Mouse (Mus musculus) heart, adult 2 months (tissue): Measurements from ENCODE around the gene Gnai1. TPM values are rescaled to one million over a fixed set of nuclear protein-coding genes. Genes with fewer than 3 reads are reported as not detected.

Experiments
- DNase-seq, 2 experiments: peaks; one replicate each; pipeline ENCODE4 v3.0.0; 2021
- H3K27ac ChIP-seq: fragments of 200-600 bp; 2 replicates; pipeline ENCODE4 v1.8.1; 2022
- H3K27me3 ChIP-seq: fragments of 200-500 bp; 2 replicates; pipeline ENCODE4 v1.6.1; 2012; ENCODE audit warnings: mild to moderate bottlenecking, low read length, inconsistent platforms, mixed read lengths; ENCODE audit not compliant: control insufficient read depth, insufficient read depth
- H3K36me3 ChIP-seq: fragments of 200-500 bp; 2 replicates; pipeline ENCODE4 v1.6.1; 2012; ENCODE audit warnings: low read length, inconsistent platforms; ENCODE audit not compliant: control insufficient read depth, insufficient read depth
- H3K4me1 ChIP-seq: fragments of 200-500 bp; 2 replicates; pipeline ENCODE4 v1.6.1; 2011; ENCODE audit warnings: low read length; ENCODE audit not compliant: control insufficient read depth, insufficient read depth
- H3K4me3 ChIP-seq: fragments of 200-600 bp; 2 replicates; pipeline ENCODE4 v1.8.1; 2022
- H3K79me2 ChIP-seq: fragments of 200-500 bp; replicated peaks from 2 replicates; pipeline ENCODE4 v1.6.1; 2012; ENCODE audit warnings: mild to moderate bottlenecking, inconsistent platforms, low read length, moderate library complexity, mixed read lengths; ENCODE audit not compliant: control insufficient read depth, insufficient read depth
- H3K9ac ChIP-seq: fragments of 200-500 bp; 2 replicates; pipeline ENCODE4 v1.6.1; 2012; ENCODE audit warnings: low read depth, mild to moderate bottlenecking, control low read depth, inconsistent platforms, low read length, mixed read lengths
- CTCF ChIP-seq: fragments of 200-600 bp; IDR thresholded peaks from 2 replicates; pipeline ENCODE4 v1.8.1; 2022; ENCODE audit warnings: antibody characterized with exemption, mild to moderate bottlenecking, moderate library complexity
- EP300 ChIP-seq: fragments of 200-500 bp; IDR thresholded peaks from 2 replicates; pipeline ENCODE4 v1.6.1; 2011; ENCODE audit warnings: low read depth, low read length, control low read depth; ENCODE audit not compliant: insufficient read depth
- POLR2A ChIP-seq: fragments of 200-500 bp; IDR thresholded peaks from 2 replicates; pipeline ENCODE4 v1.6.1; 2011; ENCODE audit warnings: mild to moderate bottlenecking, low read depth, low read length, control low read depth; ENCODE audit not compliant: insufficient read depth
- WGBS: fragments of 180-500 bp; shearing (Covaris S2); methylation state at CpG from one replicate; pipeline ENCODE4 v1.1.7; 2018; 5-methylcytosine and 5-hydroxymethylcytosine counted together
- intact Hi-C: fragments of 180-260 bp; cut with DNase I; formaldehyde crosslinking; loops from one replicate; pipeline ENCODE4 v1.15.1; 2025
- polyA plus RNA-seq: library from polyadenylated mRNA; depleted of rRNA; stranded (reverse); fragments of >200 nt; gene quantifications from 2 replicates; pipeline ENCODE4 v1.2.3, GENCODE M21; 2012
- total RNA-seq, 2 experiments: library from RNA; stranded (reverse); gene quantifications; 2 replicates each; pipeline ENCODE4 v1.2.3; 2021

Gnai1 gene
- total and polyA plus RNA-seq, 3 experiments = 2.6 to 6.4 (median 6.2) TPM

- Histone ChIP-seq H3K4me1 (no peaks in the 10 kb centered on the region; the same call in 1 of the 2 replicates), H3K4me3 (no peak overlapping the region), H3K27me3 (no peaks in the 10 kb centered on the region), H3K36me3 (no peaks in the 10 kb centered on the region), H3K27ac (no peak overlapping the region), H3K9ac (no peak overlapping the region), H3K79me2 (no peaks in the 10 kb centered on the region)
- no peak for TF ChIP-seq POLR2A
- TF ChIP-seq EP300 = no peak
- no peak for TF ChIP-seq CTCF
- 2% methylated on average over 1 of the region's 1 CpGs for WGBS
- DNase-seq = no peak
- intact Hi-C loops = no loop called here
Observed at GRCm38 (mm10) chr5:18307229-18307804, 52.8 kb downstream of the Gnai1 start.

GRCm38 (mm10) chr5:18296584-18296983 is 63.6 kb downstream of the Gnai1 start:
- H3K36me3 ChIP-seq = no peaks in the 10 kb centered on the region
- H3K27me3 ChIP-seq = no peaks in the 10 kb centered on the region
- whole genome bisulfite sequencing = 80% methylated on average over 2 of the region's 2 CpGs
- intact Hi-C loops = no loop called here
- H3K79me2 ChIP-seq = no peaks in the 10 kb centered on the region
- no peak overlapping the region for H3K9ac ChIP-seq
- H3K4me3 ChIP-seq = no peak overlapping the region
- no peak for DNase-seq
- H3K27ac ChIP-seq = no peak overlapping the region
- TF ChIP-seq POLR2A (no peak), EP300 (no peak), CTCF (no peak)
- no peaks in the 10 kb centered on the region; the same call in 1 of the 2 replicates for H3K4me1 ChIP-seq

GRCm38 (mm10) chr5:18292744-18293143 is 67.4 kb downstream of the Gnai1 start:
- H3K9ac ChIP-seq = no peak overlapping the region
- H3K36me3 ChIP-seq = no peaks in the 10 kb centered on the region
- 55% methylated on average over 5 of the region's 5 CpGs for WGBS
- H3K27ac ChIP-seq = no peak overlapping the region
- no peaks in the 10 kb centered on the region for H3K27me3 ChIP-seq
- H3K79me2 ChIP-seq = no peaks in the 10 kb centered on the region
- H3K4me3 ChIP-seq = no peak overlapping the region
- TF ChIP-seq POLR2A = no peak
- no peak for TF ChIP-seq EP300
- TF ChIP-seq CTCF = no peak
- intact Hi-C loops = loop anchor here (1.0 kb wide), 1 partner anchor 21 kb away; no protein-coding TSS in a partner anchor
- no peak for DNase-seq
- H3K4me1 ChIP-seq = no peaks in the 10 kb centered on the region; the same call in 1 of the 2 replicates

- no peaks in the 10 kb centered on the region for H3K79me2 ChIP-seq
Observed at GRCm38 (mm10) chr5:18289530-18289929, 70.6 kb downstream of the Gnai1 start.

GRCm38 (mm10) chr5:18288694-18289093 is 71.5 kb downstream of the Gnai1 start:
- Histone ChIP-seq H3K27ac (no peak overlapping the region), H3K4me3 (no peak overlapping the region), H3K79me2 (no peaks in the 10 kb centered on the region), H3K4me1 (no peaks in the 10 kb centered on the region; the same call in 1 of the 2 replicates), H3K36me3 (no peaks in the 10 kb centered on the region), H3K9ac (no peak overlapping the region), H3K27me3 (no peaks in the 10 kb centered on the region)
- no peak for DNase-seq
- WGBS = 92% methylated on average over 7 of the region's 7 CpGs
- intact Hi-C loops = no loop called here
- no peak for TF ChIP-seq EP300
- TF ChIP-seq POLR2A = no peak
- no peak for TF ChIP-seq CTCF

More at GRCm38 (mm10) chr5:18289530-18289929, 70.6 kb downstream of the Gnai1 start:
- WGBS = 80% methylated on average over 4 of the region's 4 CpGs
- Histone ChIP-seq H3K36me3 (no peaks in the 10 kb centered on the region), H3K9ac (no peak overlapping the region), H3K4me3 (no peak overlapping the region), H3K27me3 (no peaks in the 10 kb centered on the region), H3K4me1 (no peaks in the 10 kb centered on the region; the same call in 1 of the 2 replicates), H3K27ac (no peak overlapping the region)
- DNase-seq = no peak
- no peak for TF ChIP-seq POLR2A
- TF ChIP-seq EP300 = no peak
- intact Hi-C loops = no loop called here

- Histone ChIP-seq H3K27ac (no peak overlapping the region), H3K9ac (no peak overlapping the region), H3K36me3 (no peaks in the 10 kb centered on the region), H3K4me1 (no peaks in the 10 kb centered on the region; the same call in 1 of the 2 replicates), H3K27me3 (no peaks in the 10 kb centered on the region), H3K79me2 (no peaks in the 10 kb centered on the region), H3K4me3 (no peak overlapping the region)
- no peak for TF ChIP-seq POLR2A
- no peak for TF ChIP-seq CTCF
- TF ChIP-seq EP300 = no peak
- WGBS = 87% methylated on average over 3 of the region's 3 CpGs
- intact Hi-C loops = no loop called here
- DNase-seq = no peak
Observed at GRCm38 (mm10) chr5:18288079-18288478, 72.1 kb downstream of the Gnai1 start.
